Mouse (Mus musculus): Measurements from ENCODE around the gene Wdr77.
"Not testable (repeated sequence)": the region's sequence is repeated elsewhere in the genome, so short reads cannot be mapped to it uniquely, and the experiment has no call there.

Gene Wdr77

DNA sequence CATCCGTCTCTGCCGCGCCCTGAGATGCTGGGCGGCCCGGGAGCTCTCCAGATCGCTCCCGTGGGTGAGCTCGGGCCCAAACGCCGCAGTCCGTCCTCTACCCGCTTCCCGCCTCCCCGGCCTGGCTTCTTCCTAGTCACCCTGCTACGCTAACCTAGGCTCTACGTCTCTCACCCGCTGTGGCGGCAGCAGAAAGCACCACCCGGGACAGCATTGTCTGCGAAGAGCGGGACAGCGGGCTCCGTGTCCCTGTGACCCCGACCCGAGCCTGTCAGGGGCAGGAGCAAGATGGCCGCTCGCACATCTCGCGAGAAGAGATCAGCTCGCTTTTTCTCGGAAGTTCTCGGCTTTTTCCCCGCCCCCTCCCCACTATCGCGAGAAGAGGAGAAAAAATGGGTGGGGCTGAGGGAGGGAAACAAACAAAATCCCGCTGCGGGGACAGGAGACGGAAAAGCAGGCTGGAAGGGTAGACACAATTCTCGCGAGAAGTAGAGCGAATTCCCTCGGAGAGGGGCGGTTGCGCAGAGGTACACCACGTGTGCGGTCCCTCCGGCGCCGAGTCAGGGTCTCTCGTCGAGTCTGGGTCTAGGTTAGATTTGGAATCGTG, at the start of gene Wdr77:
TSS of gene Wdr77 (plus strand) at position 396 of the 607 bp plus-strand sequence.
- DNase-seq (ENCODE audit: low read depth in 2 of 2, low spot score in 2 of 2) = peak; percentile 96 to 97

DNA sequence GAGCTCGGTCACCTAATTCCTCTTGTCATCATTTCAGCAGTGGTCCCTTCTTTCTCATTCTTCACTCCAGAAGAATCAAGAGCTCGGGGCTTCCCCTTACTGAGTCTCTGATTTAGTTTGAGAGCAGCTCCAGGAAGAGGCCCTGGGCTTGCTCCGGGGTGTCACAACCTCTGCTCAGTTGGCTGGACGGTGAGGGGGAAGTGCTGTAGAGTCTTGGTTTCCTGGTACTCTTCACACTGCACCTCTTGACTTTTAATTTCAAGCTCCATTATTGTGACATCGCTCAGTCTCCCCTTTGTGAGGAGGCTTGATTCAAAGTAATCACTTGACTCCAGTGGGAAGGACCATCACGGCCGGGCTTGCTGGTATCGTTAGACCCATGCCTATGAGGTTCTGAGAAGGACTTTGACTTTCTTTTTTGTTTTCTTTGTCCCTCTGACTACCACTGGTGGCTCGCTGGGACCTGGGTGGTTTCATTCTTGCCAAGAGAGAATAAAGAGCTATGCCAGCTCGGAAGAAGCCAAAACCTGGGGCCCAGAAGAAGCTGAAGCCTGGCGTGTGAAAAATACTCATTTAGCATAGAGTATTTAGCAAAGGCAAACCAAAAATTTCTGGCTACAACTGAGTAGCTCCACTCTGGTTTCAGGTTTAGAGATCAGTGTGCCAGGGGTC, 48.5 kb upstream of the Wdr77 start:
- peak in 1 of 2 experiments; percentile 22 for DNase-seq (ENCODE audit: low read depth in 2 of 2, low spot score in 2 of 2)

DNA sequence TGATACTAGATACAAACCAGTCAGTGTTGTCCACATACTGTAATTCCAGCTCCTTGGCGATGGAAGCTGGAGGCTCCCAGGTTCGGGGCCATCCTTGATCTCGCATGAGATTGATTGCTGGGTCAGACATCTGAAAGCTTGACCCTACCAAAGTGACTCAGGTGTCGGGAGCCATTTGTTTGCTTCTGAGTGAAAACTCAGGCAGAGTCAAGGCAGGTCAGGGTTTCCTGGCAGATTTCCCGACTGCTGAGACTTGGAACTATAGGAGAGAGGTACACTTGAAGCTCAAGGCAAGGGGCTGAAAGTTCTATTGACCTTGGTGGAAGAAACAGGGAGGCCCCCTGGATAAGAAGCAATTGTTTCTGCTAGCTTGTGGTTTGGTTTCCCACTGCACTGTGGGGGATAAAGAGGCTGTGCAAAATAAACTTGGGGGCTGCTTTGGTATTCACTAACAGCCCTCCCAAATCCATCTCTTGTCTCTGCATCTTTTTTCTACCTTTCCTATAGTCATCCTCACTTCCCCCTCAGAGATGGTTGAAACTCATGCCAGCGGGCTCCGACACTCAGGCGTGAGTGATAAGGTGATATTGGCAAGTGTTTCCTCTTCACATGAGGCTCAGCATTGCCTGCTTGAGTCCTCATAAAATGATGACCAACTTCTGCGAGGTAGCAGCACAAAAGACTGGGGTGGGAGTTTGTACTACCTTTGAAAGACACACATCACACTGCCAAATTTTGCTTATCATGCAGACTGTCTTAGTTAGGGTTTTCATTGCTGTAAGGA, 46.9 kb upstream of the Wdr77 start:
- DNase-seq (ENCODE audit: low read depth in 2 of 2, low spot score in 2 of 2) = no peak

DNA sequence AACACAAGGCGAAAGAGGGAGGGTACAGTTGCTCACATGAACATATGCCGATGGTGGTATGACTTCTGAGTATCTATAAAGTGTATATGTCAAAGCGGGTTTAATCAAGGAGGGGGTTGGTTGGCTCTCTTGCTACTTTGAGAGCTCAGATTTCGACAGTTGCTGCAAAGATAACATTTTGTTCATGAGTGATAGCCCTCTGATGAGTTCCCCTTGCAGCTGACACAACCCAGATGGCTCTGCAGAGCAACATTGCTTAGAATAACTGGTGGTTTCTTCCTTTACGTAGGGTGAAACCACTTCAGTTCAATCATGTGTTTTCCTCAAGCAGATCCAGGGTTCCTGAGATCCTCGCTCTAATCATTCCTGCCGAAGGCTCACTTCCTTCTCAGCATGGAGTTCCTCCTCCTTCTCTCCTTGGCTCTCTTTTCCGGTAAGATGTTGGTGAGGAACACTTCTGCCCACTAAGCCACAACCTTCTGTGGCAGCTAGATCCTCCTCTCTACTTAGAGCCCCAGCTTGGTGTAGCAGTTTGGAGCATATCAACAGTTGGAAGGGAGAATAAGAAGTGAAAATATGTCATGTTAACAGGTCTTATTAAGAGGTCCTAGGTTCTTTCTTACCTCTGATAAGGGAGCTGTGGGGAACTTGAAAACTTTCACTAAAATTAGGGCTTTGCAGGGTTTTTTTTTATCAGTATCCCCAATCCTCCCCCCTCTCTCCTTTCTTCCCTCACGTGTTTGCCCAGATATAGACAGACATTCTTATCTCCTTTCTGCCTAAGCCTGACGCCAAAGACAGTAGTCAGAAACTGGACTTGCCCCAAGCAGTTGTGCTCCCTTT, 45.1 kb upstream of the Wdr77 start:
- DNase-seq (ENCODE audit: low read depth in 2 of 2, low spot score in 2 of 2) = no peak

DNA sequence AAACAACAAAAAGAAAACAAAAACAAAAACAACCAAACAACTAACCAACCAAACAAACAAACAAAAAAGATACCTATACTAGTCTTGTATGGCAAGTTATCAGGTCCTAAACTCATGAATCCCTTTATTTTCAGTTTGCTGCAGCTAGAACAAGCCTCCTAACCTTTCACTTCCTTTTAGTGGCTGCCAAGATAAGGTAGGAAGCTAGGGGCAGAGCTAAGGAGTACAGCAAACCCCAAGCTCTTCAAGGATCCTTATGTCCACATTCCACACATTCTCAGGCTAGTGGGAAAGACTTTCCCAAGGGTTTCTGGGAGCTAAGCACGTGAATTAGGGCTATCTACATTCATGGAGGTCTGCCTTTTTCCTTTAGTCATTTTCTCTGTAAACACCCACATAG, 43.9 kb upstream of the Wdr77 start:
- no peak for DNase-seq (ENCODE audit: low read depth in 2 of 2, low spot score in 2 of 2)

DNA sequence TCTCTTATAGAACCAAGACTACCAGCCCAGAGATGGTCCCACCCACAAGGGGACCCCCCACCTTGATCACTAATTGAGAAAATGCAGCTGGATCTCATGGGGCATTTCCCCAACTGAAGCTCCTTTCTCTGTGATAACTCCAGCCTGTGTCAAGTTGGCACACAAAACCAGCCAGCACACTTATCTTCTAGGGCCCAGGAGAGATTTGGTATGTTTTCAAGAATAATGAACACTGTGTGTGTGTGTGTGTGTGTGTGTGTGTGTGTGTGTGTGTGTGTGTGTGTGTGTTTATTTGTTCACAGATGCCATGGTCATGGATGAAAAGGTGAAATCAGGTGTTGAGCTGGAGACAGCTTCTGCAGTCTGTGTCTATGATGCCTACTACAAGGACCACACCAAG, 42.7 kb upstream of the Wdr77 start:
- not testable (repeated sequence) for DNase-seq (ENCODE audit: low read depth in 2 of 2, low spot score in 2 of 2)

DNA sequence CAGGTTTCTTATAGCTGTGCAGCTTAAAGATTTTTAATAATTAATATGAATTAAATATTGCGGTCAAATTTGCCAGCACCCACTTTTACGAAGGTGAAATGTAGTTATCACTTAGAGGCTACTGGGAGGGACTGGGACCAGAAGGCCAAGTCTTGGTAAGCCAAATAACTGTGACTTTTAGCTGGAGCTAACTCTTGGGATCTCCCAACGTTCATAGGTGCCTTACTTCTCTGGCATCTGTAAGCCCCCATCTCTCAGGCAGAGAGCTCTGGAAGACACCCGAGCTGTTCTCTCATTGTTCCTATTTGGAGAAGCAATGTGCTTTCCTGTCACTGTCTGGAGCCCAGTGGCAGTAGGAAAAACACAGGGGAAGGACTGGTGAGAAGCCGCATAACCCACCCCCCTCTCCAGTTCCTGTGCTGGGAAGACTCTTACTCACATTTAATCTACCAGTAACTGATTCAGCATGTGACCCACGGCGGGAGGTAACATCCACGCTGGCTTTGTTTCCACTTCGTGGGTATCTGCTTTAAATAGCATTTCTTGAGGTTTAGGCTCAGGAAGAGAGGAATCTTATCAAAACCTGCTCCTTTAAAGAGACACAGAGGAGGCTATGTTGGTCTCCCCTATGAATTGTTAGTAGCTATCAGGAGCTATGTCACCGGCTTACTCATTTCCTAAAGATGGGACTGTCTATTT, 41.4 kb upstream of the Wdr77 start:
- no peak for DNase-seq (ENCODE audit: low read depth in 2 of 2, low spot score in 2 of 2)

DNA sequence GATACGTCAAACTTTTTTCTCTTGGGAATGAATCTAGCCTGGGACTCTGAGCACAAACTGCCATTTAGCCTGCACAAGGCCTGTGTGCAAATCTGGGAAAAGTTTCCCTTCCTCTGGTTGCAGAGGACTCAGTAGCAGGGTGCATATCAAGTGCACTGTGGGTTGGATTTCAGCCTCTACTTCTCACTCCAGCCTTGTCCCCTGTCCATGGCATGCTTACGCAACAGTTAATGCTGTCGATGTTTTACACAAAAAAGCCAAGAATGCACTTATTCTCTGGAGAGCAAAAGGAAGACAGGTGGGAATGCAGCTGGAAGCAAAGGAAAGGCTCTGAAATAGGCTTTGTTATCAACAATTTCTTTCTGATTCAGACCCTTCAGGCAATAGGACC, 40.8 kb upstream of the Wdr77 start:
- no peak for DNase-seq (ENCODE audit: low read depth in 2 of 2, low spot score in 2 of 2)

DNA sequence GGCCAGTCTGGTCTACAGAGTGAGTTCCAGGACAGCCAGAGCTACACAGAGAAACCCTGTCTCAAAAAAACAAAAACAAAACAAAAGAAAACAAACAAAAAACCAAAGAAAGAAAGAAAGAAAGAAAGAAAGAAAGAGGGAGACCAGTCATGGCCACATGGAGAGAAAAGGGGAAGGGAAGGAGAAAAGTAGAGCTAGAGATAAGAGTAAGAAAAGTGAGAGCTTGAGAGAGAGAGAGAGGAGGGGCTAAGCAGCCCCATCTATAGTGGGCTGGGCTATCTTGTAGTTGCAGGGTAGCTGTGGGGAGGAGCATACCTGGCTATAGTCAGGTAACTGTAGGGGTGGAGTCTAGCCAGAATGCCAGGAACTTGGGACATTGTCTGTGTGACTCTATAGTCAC, 38.4 kb upstream of the Wdr77 start:
- not testable (repeated sequence) for DNase-seq (ENCODE audit: low read depth in 2 of 2, low spot score in 2 of 2)

DNA sequence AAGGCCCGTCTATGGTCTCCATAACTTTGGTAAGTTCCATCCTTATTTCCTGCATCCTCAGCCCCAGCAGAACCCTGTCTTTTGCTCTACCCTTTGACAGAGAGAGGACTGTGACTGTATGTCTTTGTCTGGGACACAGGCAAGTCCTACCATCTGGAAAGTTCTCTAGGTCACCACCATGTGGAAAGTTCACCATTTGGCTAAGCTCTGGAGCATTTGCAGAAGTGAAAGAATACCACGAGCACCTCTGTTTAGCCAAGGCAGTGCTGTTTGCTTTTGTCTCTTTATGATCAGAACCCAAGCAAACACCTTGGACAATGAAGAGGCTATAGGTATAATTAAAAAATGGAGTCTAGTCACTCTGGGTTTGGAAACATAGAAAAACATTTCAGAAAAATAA, 37.2 kb upstream of the Wdr77 start:
- no peak for DNase-seq (ENCODE audit: low read depth in 2 of 2, low spot score in 2 of 2)

DNA sequence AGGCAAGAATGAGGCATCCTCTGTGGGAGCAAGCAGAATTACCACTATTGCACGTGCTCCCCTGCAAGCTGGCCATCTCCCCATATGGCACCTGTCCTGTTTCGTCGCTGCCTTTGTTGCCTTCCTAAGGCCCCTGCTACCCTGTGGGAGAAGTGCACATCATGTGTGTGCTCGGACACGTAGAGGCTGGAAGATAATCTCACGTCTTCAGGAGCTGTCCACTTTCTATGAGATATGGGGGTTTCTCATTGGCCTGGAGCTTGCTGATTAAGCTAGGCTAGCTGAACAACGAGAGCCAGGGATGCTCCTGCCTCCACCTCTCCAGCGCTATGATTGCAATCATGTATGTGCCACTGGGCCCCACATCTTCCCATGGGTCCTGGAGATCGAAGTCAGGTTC, 34.6 kb upstream of the Wdr77 start:
- no peak for DNase-seq (ENCODE audit: low read depth in 2 of 2, low spot score in 2 of 2)

DNA sequence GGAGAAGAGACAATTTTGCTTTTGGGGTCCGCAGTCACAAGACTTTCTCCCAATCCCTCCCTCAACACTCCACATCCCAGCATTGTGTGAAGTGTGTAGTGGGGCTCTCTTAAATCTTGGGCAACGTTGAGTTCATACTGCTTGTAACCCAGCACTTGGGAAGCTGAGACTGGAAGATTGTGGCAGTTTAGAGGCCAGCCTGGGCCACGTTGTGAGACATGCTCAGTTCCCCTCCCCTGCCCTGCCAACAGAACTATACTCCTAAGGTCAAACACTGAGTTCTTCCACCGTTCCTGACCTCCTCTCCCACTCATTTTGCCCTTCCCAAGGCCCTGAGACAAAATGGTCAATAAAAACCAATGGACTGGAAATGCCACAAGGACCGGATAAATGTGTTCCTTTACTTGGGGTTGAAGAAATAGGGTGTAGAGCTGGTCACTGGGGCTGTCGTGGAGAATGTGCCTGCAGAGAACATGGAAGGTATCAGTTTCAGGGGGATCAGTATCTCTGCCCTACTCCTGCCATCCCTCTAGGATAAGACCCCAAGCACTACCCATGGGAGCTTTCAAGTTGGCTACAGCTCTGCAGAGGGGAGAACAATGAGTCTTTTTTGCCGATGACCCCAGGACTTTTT, 31.5 kb upstream of the Wdr77 start:
- DNase-seq (ENCODE audit: low read depth in 2 of 2, low spot score in 2 of 2) = no peak

DNA sequence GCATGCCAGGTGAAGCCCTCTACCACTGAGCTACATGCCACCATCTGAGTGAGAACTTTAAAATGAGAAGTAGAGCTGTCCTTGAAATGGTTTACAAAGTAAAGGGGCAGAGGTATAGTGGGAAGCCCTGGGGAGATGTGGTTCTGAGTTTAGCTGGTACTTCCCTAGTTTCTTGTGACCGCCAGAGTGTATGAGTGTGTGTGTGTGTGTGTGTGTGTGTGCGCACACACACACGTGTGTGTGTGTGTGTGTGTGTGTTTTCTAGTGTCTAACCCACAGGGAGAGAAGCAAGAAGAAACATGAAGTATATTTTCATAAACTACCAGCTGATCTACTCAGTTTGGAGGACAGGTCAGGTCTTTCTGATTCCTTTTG, 31.0 kb upstream of the Wdr77 start:
- no peak for DNase-seq (ENCODE audit: low read depth in 2 of 2, low spot score in 2 of 2)

DNA sequence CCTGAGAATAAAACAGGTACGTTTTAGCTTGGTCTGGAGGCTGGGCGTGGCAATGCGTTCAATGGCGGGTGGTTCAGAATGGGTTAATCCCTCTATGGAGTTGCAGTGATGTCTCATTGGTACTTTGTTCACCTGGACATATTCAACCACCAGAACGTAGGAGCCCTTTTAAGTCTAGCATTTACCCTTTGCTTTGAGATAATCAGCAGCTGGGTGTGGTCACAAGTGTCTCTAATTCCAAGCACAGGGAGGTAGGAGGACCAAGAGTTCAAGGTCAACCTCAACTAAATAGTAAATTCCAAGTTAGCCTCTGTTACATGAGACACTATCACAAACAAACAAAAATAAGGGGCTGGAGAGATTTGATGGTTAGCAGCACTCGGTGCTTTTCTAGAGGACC, 30.4 kb upstream of the Wdr77 start:
- no peak for DNase-seq (ENCODE audit: low read depth in 2 of 2, low spot score in 2 of 2)

DNA sequence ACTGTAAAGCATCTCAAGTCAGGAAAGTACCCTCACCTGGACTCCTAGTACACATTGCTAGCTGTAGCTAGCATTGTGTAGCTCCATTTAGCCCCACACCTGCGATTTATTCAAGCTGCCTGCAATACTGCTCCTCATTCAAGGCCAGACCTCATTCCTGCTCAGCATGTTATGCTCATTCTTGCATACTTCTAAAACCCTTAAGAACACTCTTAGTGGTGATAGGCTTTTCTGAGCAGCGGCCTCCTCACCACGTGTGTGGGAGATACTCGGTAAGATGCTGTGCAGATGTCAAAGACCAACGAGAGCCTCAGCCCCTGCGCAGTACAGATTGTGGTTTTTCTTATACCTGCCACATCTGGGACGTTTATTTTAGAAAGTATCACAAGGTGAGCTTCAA, 29.3 kb upstream of the Wdr77 start:
- no peak for DNase-seq (ENCODE audit: low read depth in 2 of 2, low spot score in 2 of 2)

DNA sequence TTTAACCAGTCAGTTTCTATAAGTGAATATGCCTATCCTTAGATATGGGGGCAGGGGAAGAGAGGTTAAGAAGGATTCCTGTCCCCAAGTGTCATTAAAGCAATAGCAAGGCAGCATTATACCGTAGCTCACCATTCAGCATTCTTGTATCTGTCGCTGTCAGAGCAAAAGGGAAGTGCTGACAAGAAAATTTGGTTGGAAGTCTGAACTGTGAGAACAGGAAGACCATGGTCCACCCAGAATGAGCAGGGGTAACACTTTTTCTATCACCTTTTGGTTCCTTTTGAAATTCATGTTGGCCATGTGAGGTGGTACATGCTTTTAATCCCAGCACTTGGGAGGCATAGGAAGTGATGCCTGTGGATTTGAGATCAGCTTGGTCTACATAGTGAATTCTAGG, 28.1 kb upstream of the Wdr77 start:
- no peak for DNase-seq (ENCODE audit: low read depth in 2 of 2, low spot score in 2 of 2)

DNA sequence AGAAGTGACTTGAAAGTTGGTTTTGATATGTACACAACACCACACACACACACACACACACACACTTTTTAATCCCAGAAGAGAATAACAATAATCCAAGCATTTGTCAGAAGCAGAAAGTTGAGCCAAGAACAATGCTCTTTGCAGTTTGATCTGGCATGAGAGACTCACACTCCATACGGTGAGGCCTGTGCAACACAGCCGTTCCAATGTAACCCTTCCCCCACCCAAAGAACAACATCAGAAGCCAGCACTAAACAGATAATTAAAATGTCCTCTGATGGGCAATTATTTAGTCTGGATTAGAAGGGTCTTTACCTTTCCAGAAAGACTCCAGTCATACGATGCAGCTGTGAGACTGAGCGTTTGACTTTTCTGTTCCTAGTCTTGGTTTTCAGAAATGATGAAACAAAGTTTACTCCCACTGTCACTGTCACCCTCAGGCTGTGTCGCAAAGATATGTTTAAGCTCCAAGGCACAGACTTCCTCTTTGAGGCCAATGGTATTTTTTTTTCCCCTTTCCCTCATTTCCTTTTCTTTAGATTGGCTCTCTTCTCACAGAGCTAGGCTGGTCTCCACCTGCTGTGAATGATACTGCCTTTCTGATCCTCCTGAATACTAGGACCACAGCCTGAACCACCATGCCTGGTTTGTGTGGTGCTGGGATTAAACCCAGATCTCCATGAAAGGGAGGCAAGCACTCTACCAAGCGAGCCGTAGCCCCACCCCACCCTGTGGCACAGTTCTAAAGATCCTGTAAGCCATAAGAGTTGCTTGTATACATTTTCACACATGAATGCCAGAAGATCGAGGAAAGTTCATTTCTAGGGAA, 26.7 kb upstream of the Wdr77 start, which contains the start of gene I830077J02Rik:
TSS of gene I830077J02Rik (minus strand) at position 425 of the 832 bp plus-strand sequence.
- DNase-seq (ENCODE audit: low read depth in 2 of 2, low spot score in 2 of 2) = no peak

DNA sequence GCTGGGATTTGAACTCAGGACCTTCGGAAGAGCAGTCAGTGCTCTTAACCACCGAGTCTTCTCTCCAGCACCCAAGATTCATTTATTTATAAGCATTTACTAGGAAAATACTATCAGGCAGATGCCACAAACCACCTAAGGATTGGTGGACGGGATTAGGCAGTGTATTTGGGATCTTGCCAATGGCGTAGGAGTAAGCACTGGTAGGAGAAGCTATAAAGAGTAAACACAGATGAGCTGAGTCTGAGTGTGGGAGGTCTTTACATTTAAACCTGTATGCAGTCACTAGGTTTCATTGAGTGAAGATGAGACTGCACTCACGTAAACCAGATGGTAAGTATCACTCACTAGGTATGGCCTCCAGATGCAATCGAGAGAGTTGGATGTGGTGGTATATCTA, 25.2 kb upstream of the Wdr77 start:
- no peak for DNase-seq (ENCODE audit: low read depth in 2 of 2, low spot score in 2 of 2)

DNA sequence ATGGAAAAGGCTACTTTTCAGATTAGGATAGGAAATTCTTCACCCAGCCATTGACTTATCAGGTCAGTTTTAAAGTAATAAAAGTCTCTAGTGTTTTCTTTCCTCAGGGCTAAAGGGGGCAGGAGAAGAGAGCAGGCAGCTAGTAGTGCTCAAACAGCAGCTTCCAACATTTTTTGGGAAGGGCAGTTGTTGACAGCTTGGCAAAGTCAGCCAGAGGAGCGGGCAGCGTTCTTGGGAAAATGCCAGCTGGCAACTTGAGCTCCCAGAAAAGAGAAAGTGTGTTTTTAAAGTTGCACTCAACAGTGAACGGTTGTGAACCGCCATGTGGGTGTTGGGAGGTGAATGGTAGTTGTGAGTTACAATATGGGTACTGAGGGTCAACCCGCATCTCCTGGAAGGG, 24.1 kb upstream of the Wdr77 start:
- no peak for DNase-seq (ENCODE audit: low read depth in 2 of 2, low spot score in 2 of 2)

DNA sequence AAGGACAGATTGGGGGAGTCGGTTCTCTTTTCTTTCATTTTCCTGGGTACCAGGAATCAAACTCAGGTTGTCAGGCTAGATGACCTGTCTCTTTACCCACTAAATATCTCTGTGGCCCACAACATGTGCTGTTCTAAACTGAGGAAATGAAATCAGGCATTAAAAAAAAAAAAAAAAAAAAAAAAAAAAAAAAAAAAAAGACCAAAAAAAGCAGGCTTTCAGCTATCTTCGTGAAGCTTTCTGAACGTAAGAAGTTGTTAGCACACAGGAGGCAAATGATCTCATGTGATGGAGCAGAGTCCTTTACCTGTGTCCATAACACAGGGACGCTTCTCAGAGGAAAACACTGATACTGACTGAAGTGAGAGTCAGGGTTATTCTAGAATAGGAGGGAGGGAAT, 23.1 kb upstream of the Wdr77 start:
- DNase-seq (ENCODE audit: low read depth in 2 of 2, low spot score in 2 of 2) = no peak

All from CD8-positive naive resting alpha-beta T cell, adult 2 months (primary cell).